Mouse (Mus musculus): ENCODE data around the gene Cd300a. TPM values are rescaled to one million over a fixed set of nuclear protein-coding genes. Genes with fewer than 3 reads are reported as not detected.
"Not testable (repeated sequence)": the region's sequence is repeated elsewhere in the genome, so short reads cannot be mapped to it uniquely, and the experiment has no call there.

The Cd300a gene
- total and polyA plus RNA-seq, 2 experiments from 2014 or later = 1.1 to 1.4 TPM

DNA sequence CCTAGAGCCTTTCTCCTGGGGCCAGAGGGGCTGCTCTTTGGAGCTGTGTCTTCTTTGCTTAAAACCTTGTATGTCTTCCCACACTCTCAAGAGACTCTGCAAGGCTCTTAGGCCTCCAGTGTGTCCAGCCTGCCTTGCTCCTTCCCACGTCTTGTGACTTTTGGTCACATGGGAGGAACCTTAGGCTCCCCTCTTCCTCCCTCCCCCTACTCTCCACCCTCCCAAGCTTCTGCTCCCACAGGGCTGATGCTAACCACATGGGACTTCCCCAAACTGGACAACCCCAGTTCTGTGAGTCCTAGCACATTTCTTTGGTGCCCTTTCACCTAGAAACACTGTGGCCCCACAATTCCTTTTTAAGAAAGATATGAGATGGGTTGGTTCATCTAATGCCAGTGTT is 8.2 kb downstream of the Cd300a start:
- H3K4me1 ChIP-seq (ENCODE audit: insufficient read depth, low read length) = no peaks in the 10 kb centered on the region
- DNase-seq (ENCODE audit: low spot score) (no peak), ATAC-seq (no peak)
- no peak overlapping the region for H3K4me2 ChIP-seq (ENCODE audit: low read depth, low read length)
- H3K36me3 ChIP-seq (ENCODE audit: insufficient read depth, low read length) = no peaks in the 10 kb centered on the region
- H3K27me3 ChIP-seq (ENCODE audit: insufficient read depth, low read length) = no peaks in the 10 kb centered on the region
- 46% methylated on average over 1 of the region's 1 CpGs for WGBS
- H3K9ac ChIP-seq (replicated peaks; ENCODE audit: low read length) = no peak overlapping the region
- TF ChIP-seq CTCF (IDR thresholded peaks at IDR 0.05; ENCODE audit: low read depth) = no peak
- no peaks in the 10 kb centered on the region for H3K9me3 ChIP-seq (ENCODE audit: low read length)
- no peak overlapping the region for H3K4me3 ChIP-seq (ENCODE audit: low read length)
- H3K27ac ChIP-seq = no peak overlapping the region

DNA sequence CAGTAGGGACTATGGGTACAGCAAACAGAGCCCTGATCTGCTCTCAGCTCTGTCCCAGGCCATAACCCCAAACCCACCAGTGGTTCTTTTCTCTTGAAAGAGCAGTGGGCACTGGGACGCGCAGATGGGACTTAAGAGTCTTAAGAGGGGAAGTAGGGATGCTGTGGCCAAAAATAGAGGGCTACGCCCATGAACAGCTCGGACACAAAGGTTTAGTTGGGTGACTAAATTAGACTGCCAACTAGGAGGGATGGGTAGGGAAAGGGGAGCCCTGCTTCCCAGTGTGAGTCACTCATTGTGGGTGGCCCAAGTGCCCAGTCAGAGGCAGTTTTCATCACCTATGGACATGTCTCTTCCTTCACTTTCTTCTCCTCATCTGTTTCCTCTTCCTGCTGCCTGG is 13.4 kb downstream of the Cd300a start:
- Histone ChIP-seq H3K4me1 (ENCODE audit: insufficient read depth, low read length) (no peaks in the 10 kb centered on the region), H3K27me3 (ENCODE audit: insufficient read depth, low read length) (no peaks in the 10 kb centered on the region), H3K9ac (replicated peaks; ENCODE audit: low read length) (no peak overlapping the region), H3K36me3 (ENCODE audit: insufficient read depth, low read length) (no peaks in the 10 kb centered on the region), H3K27ac (no peak overlapping the region), H3K4me2 (ENCODE audit: low read depth, low read length) (no peak overlapping the region), H3K9me3 (ENCODE audit: low read length) (no peaks in the 10 kb centered on the region), H3K4me3 (ENCODE audit: low read length) (no peak overlapping the region)
- ATAC-seq (no peak), DNase-seq (ENCODE audit: low spot score) (no peak)
- WGBS = 92% methylated on average over 4 of the region's 4 CpGs
- no peak for TF ChIP-seq CTCF (IDR thresholded peaks at IDR 0.05; ENCODE audit: low read depth)

- WGBS = 91% methylated on average over 4 of the region's 4 CpGs
- no peaks in the 10 kb centered on the region for H3K36me3 ChIP-seq (ENCODE audit: insufficient read depth, low read length)
- H3K27ac ChIP-seq = no peak overlapping the region
- no peaks in the 10 kb centered on the region for H3K9me3 ChIP-seq (ENCODE audit: low read length)
- no peaks in the 10 kb centered on the region for H3K4me1 ChIP-seq (ENCODE audit: insufficient read depth, low read length)
- no peaks in the 10 kb centered on the region for H3K27me3 ChIP-seq (ENCODE audit: insufficient read depth, low read length)
- no peak overlapping the region for H3K4me3 ChIP-seq (ENCODE audit: low read length)
- H3K9ac ChIP-seq (replicated peaks; ENCODE audit: low read length) = no peak overlapping the region
- DNase-seq (ENCODE audit: low spot score) (no peak), ATAC-seq (no peak)
- no peak overlapping the region for H3K4me2 ChIP-seq (ENCODE audit: low read depth, low read length)
- no peak for TF ChIP-seq CTCF (IDR thresholded peaks at IDR 0.05; ENCODE audit: low read depth)
Measured at GRCm38 (mm10) chr11:114907567-114907966, 17.7 kb downstream of the Cd300a start.

GRCm38 (mm10) chr11:114908086-114908485 is 18.2 kb downstream of the Cd300a start:
- DNase-seq (ENCODE audit: low spot score) (no peak), ATAC-seq (no peak)
- no peak for TF ChIP-seq CTCF (IDR thresholded peaks at IDR 0.05; ENCODE audit: low read depth)
- Histone ChIP-seq H3K9ac (replicated peaks; ENCODE audit: low read length) (no peak overlapping the region), H3K4me1 (ENCODE audit: insufficient read depth, low read length) (no peaks in the 10 kb centered on the region), H3K27me3 (ENCODE audit: insufficient read depth, low read length) (no peaks in the 10 kb centered on the region), H3K4me3 (ENCODE audit: low read length) (no peak overlapping the region), H3K36me3 (ENCODE audit: insufficient read depth, low read length) (no peaks in the 10 kb centered on the region), H3K4me2 (ENCODE audit: low read depth, low read length) (no peak overlapping the region), H3K27ac (no peak overlapping the region), H3K9me3 (ENCODE audit: low read length) (no peaks in the 10 kb centered on the region)
- 35% methylated on average over 4 of the region's 4 CpGs for WGBS

DNA sequence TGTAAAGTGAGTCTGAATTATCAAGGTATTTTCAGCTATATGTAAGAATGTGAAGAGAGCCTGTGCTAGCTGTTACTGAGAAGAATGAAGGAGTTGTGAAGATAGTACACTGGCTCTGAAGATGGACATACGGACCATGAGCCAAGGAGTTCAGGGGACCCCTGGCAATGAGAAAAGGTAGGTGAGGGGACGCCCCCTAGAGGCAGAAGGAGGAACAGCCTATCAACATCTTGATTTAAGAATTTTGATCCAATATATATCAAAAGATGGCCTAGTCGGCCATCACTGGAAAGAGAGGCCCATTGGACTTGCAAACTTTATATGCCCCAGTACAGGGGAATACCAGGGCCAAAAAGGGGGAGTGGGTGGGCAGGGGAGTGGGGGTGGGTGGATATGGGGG is 19.7 kb downstream of the Cd300a start:
- ATAC-seq; H3K9ac ChIP-seq (replicated peaks; ENCODE audit: low read length): not testable (repeated sequence)
- 39% methylated on average over 3 of the region's 3 CpGs for WGBS

GRCm38 (mm10) chr11:114912847-114913246 is 23.0 kb downstream of the Cd300a start:
- Histone ChIP-seq H3K4me2 (ENCODE audit: low read depth, low read length) (no peak overlapping the region), H3K27me3 (ENCODE audit: insufficient read depth, low read length) (no peaks in the 10 kb centered on the region), H3K27ac (no peak overlapping the region), H3K9me3 (ENCODE audit: low read length) (no peaks in the 10 kb centered on the region), H3K36me3 (ENCODE audit: insufficient read depth, low read length) (no peaks in the 10 kb centered on the region), H3K4me3 (ENCODE audit: low read length) (no peak overlapping the region), H3K9ac (replicated peaks; ENCODE audit: low read length) (no peak overlapping the region), H3K4me1 (ENCODE audit: insufficient read depth, low read length) (no peaks in the 10 kb centered on the region)
- DNase-seq (ENCODE audit: low spot score) (peak; percentile 91), ATAC-seq (peak; percentile 78; the same call in 1 of the 2 replicates)
- TF ChIP-seq CTCF (IDR thresholded peaks at IDR 0.05; ENCODE audit: low read depth) = peak; percentile 92
- 19% methylated on average over 9 of the region's 9 CpGs for WGBS

More for the DNA sequence above, 19.7 kb downstream of the Cd300a start:
- H3K4me1 ChIP-seq (ENCODE audit: insufficient read depth, low read length); H3K4me2 ChIP-seq (ENCODE audit: low read depth, low read length); H3K4me3 ChIP-seq (ENCODE audit: low read length); DNase-seq (ENCODE audit: low spot score); H3K27me3 ChIP-seq (ENCODE audit: insufficient read depth, low read length); H3K9me3 ChIP-seq (ENCODE audit: low read length); H3K27ac ChIP-seq; H3K36me3 ChIP-seq (ENCODE audit: insufficient read depth, low read length): not testable (repeated sequence)
- TF ChIP-seq CTCF (IDR thresholded peaks at IDR 0.05; ENCODE audit: low read depth) = peak; percentile 35

GRCm38 (mm10) chr11:114914978-114915377 is 25.1 kb downstream of the Cd300a start:
- no peak overlapping the region for H3K27ac ChIP-seq
- no peaks in the 10 kb centered on the region for H3K4me1 ChIP-seq (ENCODE audit: insufficient read depth, low read length)
- DNase-seq (ENCODE audit: low spot score) = no peak
- no peak for ATAC-seq
- no peak overlapping the region for H3K4me2 ChIP-seq (ENCODE audit: low read depth, low read length)
- H3K36me3 ChIP-seq (ENCODE audit: insufficient read depth, low read length) = no peaks in the 10 kb centered on the region
- no peaks in the 10 kb centered on the region for H3K9me3 ChIP-seq (ENCODE audit: low read length)
- H3K4me3 ChIP-seq (ENCODE audit: low read length) = no peak overlapping the region
- H3K27me3 ChIP-seq (ENCODE audit: insufficient read depth, low read length) = no peaks in the 10 kb centered on the region
- no peak for TF ChIP-seq CTCF (IDR thresholded peaks at IDR 0.05; ENCODE audit: low read depth)
- no peak overlapping the region for H3K9ac ChIP-seq (replicated peaks; ENCODE audit: low read length)
- WGBS = 62% methylated on average over 7 of the region's 7 CpGs

All from hindbrain, postnatal 0 days (tissue).